Mouse (Mus musculus) activated CD4-positive, CD25-positive, alpha-beta regulatory T cell, adult 4 months (primary cell): Measurements from ENCODE around the gene Rnf167. TPM values are rescaled to one million over a fixed set of nuclear protein-coding genes. Genes with fewer than 3 reads are reported as not detected.

Experiments used
- ATAC-seq: one replicate; pipeline ENCODE4 v1.8.0; 2017
- polyA plus RNA-seq, 2 experiments: library from polyadenylated mRNA; unstranded; fragments of 100-300 nt; shearing (Covaris generic); gene quantifications; one replicate each; pipeline ENCODE4 v1.2.1; 2017

Gene Rnf167
- 100 to 1,000 TPM; 281 to 288 TPM for polyA plus RNA-seq

- ATAC-seq: peak; percentile 67
Measured at GRCm38 (mm10) chr11:70646691-70647650, at the start of gene Rnf167, which contains the start of gene Slc25a11. Gene Rnf167, plus strand, starts transcription at chr11:70647235. Gene Slc25a11, minus strand, starts transcription at chr11:70647479.

- no peak for ATAC-seq
Measured at GRCm38 (mm10) chr11:70597301-70597700, 49.7 kb upstream of the Rnf167 start.

- ATAC-seq: no peak
Measured at GRCm38 (mm10) chr11:70598451-70598953, 48.5 kb upstream of the Rnf167 start.

DNA sequence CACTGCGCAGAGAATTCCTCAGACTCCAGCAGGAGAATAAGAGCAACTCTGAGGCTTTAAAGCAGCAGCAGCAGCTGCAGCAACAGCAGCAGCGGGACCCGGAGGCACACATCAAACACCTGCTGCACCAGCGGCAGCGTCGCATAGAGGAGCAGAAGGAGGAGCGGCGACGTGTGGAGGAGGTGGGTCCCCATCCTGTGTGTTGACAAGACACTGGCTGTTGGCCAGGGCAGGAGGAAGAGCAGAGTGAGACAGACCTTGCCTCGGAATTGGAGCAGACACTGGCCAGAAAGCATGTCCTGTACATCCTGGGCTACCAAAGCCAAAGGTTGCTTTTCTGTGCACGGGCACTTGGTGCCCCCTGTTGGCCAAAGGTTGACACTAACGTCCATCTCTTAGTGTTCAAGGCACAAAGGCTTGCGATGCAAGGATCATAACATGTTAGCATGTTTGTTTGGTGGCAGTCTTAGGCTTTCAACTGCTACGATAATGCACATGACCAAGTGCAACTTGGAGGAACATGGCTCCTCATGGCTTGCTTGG is 41.9 kb upstream of the Rnf167 start:
- peak; percentile 75 for ATAC-seq

DNA sequence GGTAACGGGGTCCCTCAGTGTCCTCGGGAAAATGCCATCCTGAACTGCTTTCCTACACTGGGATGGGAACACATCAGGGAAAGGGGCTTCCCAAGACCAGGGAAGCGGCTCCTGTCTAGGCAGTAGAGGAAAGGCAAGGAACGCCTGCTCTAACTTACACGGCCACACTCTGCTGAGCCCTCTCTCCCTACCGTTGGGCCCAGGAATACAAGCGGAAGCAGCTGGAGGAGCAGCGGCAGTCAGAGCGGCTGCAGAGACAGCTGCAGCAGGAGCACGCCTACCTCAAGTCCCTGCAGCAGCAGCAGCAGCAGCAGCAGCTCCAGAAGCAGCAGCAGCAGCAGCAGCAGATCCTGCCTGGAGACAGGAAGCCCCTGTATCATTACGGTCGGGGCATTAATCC is 40.3 kb upstream of the Rnf167 start:
- no peak for ATAC-seq

DNA sequence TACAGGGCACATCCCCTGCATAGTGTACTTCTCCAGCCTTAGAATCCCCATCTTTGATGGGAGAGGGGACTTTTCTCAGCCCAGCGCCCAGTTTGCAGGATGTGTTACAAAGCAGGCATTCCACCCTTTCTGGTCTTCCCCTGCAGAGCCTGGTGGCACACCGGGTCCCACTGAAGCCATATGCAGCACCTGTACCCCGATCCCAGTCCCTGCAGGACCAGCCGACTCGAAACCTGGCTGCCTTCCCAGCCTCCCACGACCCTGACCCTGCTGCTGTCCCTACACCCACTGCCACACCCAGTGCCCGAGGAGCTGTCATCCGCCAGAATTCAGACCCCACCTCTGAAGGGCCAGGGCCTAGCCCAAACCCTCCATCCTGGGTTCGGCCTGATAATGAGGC is 39.4 kb upstream of the Rnf167 start:
- no peak for ATAC-seq

GRCm38 (mm10) chr11:70608381-70609066 is 38.5 kb upstream of the Rnf167 start:
- ATAC-seq: no peak

DNA sequence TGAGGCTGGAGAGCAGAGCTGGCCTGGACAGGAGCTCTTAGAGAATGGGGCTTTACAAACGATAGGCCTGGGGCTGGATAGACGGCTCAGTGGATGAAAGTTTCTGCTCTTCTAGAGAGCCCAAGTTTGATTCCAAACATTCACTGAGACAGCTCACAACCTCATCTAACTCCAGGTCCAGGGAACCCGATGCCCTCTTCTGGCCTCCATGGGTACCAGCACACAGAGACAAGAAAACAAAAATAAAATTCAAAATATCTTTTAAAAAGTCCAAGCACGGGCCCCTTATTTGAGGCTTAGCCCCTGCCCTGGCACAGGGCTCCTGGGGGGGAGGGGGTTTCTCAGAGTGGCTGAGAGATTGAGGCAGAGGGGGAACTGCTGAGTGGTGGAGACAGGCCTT is 36.3 kb upstream of the Rnf167 start:
- no peak for ATAC-seq

- no peak for ATAC-seq
Measured at GRCm38 (mm10) chr11:70612505-70612904, 34.5 kb upstream of the Rnf167 start.

DNA sequence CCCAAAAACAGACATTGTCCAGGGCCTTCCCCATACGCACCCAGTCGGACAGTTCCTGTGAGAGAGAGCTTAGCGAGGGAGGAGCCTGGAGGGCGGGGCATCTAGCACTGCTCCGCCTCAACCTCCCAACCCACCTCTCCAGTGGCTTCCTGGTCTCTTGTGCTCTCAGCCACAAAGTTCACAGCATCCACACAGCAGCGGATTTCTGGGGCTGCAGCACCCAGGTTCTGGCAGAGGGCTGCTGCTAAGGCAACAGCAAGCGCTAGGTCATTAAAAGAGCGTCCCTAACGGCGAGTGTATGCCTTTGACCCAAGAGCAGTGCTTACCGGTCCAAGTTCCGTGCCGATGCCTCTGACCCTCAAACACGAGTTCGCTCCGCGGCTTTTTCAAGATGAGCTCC is 32.0 kb upstream of the Rnf167 start:
- peak; percentile 90 for ATAC-seq

GRCm38 (mm10) chr11:70615516-70616093 is 31.4 kb upstream of the Rnf167 start, which contains the start of gene 4930544D05Rik:
Gene 4930544D05Rik, plus strand, starts transcription at chr11:70615848.
- peak; percentile 58 for ATAC-seq

DNA sequence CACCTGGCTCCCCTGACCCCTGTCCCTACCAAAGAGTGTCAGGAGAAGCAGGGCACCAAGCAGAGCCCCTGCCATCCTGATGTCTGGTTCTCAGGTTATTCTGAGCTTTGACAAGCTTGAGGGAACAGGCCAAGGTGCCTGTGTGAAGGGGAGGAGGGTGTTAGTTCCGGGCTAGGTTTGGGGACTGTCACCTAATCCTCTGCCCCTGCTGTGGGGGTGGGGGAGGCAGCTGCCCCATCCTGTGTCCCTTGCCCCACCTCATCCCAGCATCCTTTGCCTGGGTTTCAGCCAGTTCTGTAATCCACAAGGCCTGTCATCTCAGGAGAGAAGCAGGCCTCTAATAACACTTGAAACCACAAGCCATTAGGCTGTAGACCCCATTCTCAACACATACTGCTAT is 27.9 kb upstream of the Rnf167 start, which contains the start of gene Chrne:
Chrne (minus strand) TSS at position 116 of the 400 bp plus-strand sequence.
- ATAC-seq: no peak

DNA sequence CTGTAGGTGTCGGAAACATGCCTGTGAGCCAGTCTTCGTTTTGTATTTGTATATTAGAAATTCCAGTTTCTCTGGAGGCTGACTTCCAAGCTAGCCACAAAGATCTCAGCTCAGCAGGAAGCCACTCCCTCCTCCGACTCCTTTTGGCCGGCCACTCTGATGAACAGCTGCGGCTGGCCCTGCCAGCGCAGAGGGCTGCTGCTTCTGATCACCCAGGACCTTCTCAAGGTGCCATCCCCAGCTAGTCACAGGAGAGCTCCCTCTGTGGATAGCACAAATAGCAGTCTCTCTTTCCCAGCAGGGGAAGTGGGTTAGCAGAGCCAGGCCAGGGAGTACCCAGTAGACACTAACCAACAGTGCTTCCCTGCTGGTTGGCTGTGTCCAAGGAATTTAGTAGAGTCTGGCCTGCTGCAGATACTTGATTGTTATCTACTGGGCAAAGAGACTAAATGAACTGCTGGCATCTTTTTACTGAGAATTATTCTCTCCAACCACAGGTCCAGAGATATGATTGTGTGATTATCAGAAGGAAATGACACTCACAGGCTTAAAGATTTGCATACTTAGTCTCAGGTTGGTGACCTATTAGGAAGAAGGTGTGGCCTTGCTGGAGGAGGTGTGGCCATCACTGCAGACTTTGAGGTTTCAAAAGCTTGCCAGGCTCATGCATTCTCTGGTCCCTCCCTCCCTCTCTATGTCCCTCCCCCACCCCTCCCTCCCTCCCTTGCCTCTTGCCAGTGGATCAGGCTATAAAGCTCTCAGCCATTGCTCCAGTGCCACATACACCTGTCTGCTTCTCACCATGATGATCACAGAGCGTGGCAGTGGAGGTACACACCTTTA is 24.8 kb upstream of the Rnf167 start:
- ATAC-seq: peak; percentile 72

DNA sequence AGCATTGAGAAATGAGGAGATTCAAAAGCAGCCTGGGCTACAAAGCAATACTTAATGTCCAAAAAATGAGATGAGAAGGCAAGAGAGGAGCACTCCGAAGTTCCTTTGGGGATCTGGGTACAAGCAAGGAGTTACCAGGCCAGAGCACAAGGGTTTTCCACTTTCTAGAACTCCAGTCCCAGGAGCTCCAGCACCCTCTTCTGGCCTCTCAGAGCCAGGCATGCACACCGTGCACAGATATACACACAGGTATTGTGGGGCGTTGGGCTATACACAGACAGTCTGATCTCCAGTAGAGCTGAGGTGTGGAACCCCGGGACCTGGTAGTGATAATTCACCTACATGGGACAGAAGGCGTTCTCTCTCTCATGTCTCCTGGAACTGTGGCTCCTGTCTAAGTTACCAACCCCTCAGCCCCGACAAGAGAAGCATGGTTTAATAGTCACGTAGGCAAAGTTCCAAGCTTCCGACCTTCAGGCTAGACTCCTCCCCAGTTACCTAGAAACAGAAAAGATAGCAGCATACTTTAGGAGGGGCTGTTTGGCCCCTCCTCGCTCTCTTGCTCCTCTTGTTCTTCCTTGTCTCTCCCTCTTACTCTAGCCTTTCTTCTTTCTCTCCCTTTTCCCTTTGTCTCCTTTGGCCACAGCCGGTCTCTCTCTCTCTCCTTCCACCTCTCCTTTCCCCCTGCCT is 23.8 kb upstream of the Rnf167 start:
- no peak for ATAC-seq

GRCm38 (mm10) chr11:70625473-70625872 is 21.6 kb upstream of the Rnf167 start:
- peak; percentile 28 for ATAC-seq

DNA sequence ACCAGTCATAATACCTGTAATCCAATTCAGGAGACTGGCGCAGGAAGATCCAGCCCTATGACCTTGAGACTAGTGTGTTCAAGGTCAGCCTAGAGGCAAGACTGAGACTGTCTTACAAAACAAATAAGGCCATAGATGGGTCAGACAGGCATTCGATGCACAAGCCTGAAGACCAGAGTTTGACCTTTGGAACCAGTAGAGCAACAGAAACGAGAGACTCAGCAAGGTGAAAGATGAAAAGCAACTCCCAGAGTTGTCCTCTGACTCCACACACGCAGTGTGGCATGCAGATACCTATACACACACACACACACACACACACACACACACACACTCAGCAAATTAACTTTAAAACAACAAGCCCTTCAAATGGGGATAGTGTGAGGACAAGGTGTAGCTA is 20.2 kb upstream of the Rnf167 start:
- no peak for ATAC-seq

DNA sequence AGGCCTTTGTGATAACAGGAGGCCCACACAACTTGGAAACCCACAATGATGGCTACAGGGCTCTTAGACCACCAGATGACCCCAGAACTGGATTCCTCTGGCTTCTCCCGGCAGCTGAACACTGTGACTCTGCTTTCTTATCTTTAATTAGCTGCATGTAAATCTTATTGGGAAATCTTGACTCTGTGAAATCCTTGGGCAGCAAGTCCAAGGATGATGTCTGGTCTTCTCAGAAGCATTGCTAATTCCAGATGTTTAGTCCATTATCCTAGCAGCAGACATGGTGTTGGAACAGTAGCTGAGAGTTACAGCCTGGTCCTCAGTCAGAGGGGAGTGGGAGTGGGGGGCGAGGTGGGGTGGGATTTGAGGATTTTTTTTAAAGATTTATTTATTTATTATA is 18.6 kb upstream of the Rnf167 start:
- ATAC-seq: no peak

GRCm38 (mm10) chr11:70629557-70629956 is 17.5 kb upstream of the Rnf167 start:
- ATAC-seq: no peak

GRCm38 (mm10) chr11:70630129-70630528 is 16.9 kb upstream of the Rnf167 start:
- no peak for ATAC-seq

- ATAC-seq: no peak
Measured at GRCm38 (mm10) chr11:70635601-70636000, 11.4 kb upstream of the Rnf167 start.

- no peak for ATAC-seq
Measured at GRCm38 (mm10) chr11:70637764-70638163, 9.3 kb upstream of the Rnf167 start.
